Mouse (Mus musculus): Measurements from ENCODE around the gene Ccdc9b. TPM values are rescaled to one million over a fixed set of nuclear protein-coding genes. Genes with fewer than 3 reads are reported as not detected.

Gene Ccdc9b
- 0.28 and 0.39 TPM in 2 replicates for polyA plus RNA-seq (2012; rRNA removed)
- polyA plus RNA-seq (2014; fragmentation: Nextera tagmentation; extraction: Ambion mirVana) = 0.04 and 0.16 TPM in 2 replicates

- TF ChIP-seq EP300 (IDR thresholded peaks at IDR 0.05; ENCODE audit: low read depth) (no peak), CTCF (IDR thresholded peaks at IDR 0.05; ENCODE audit: low read depth) (no peak)
- peak; percentile 49 to 60 (median 51) for DNase-seq (ENCODE audit: low read depth in 3 of 3, low spot score in 3 of 3)
- 22% methylated on average over 29 of the region's 29 CpGs for WGBS (ENCODE audit: insufficient replicate concordance)
- Histone ChIP-seq H3K9me3 (ENCODE audit: control insufficient read depth, low read length) (no peaks in the 10 kb centered on the region), H3K4me1 (replicated peaks; ENCODE audit: control insufficient read depth in 2 of 2, insufficient read depth in 2 of 2, low read length in 1 of 2) (peaks cover 15 to 20% of the 10 kb centered on the region in 2 experiments), H3K9ac (replicated peaks) (peak within 1 kb of the TSS; percentile 44; the same call in 1 of the 2 replicates), H3K27ac (peak within 1 kb of the TSS; percentile 63), H3K27me3 (ENCODE audit: control insufficient read depth, insufficient read depth, low read length) (no peaks in the 10 kb centered on the region), H3K4me3 (ENCODE audit: insufficient read depth in 1 of 2, low read depth in 2 of 2, low read length in 2 of 2) (peak within 1 kb of the TSS; percentile 12 to 34; a peak in 3 of 4 replicates), H3K4me2 (ENCODE audit: low read depth) (peak within 1 kb of the TSS; percentile 68), H3K36me3 (replicated peaks; ENCODE audit: control insufficient read depth, insufficient read depth, low read depth) (no peaks in the 10 kb centered on the region)
- ATAC-seq (ENCODE audit: insufficient read depth) = peak; percentile 81
Measured at GRCm38 (mm10) chr2:118761906-118762783, at the start of gene Ccdc9b. Ccdc9b (minus strand) TSS chr2:118762661.

- H3K4me2 ChIP-seq (ENCODE audit: low read depth) = no peak overlapping the region
- no peak overlapping the region for H3K27ac ChIP-seq
- H3K4me1 ChIP-seq (replicated peaks; ENCODE audit: control insufficient read depth in 2 of 2, insufficient read depth in 2 of 2, low read length in 1 of 2) = peaks cover 20 to 25% of the 10 kb centered on the region in 2 experiments
- H3K27me3 ChIP-seq (ENCODE audit: control insufficient read depth, insufficient read depth, low read length) = no peaks in the 10 kb centered on the region
- no peak for TF ChIP-seq CTCF (IDR thresholded peaks at IDR 0.05; ENCODE audit: low read depth)
- no peak for TF ChIP-seq EP300 (IDR thresholded peaks at IDR 0.05; ENCODE audit: low read depth)
- H3K36me3 ChIP-seq (replicated peaks; ENCODE audit: control insufficient read depth, insufficient read depth, low read depth) = peaks cover 2% of the 10 kb centered on the region; the same call in 1 of the 2 replicates
- WGBS (ENCODE audit: insufficient replicate concordance) = 69% methylated on average over 2 of the region's 2 CpGs
- DNase-seq (ENCODE audit: low read depth in 3 of 3, low spot score in 3 of 3) (no peak), ATAC-seq (ENCODE audit: insufficient read depth) (no peak)
- no peak overlapping the region for H3K4me3 ChIP-seq (ENCODE audit: insufficient read depth in 1 of 2, low read depth in 2 of 2, low read length in 2 of 2)
- H3K9ac ChIP-seq (replicated peaks) = no peak overlapping the region
- no peaks in the 10 kb centered on the region for H3K9me3 ChIP-seq (ENCODE audit: control insufficient read depth, low read length)
Measured at GRCm38 (mm10) chr2:118810861-118811260, 48.4 kb upstream of the Ccdc9b start.

- H3K4me3 ChIP-seq (ENCODE audit: insufficient read depth in 1 of 2, low read depth in 2 of 2, low read length in 2 of 2) = no peak overlapping the region
- H3K9me3 ChIP-seq (ENCODE audit: control insufficient read depth, low read length) = no peaks in the 10 kb centered on the region
- H3K4me1 ChIP-seq (replicated peaks; ENCODE audit: control insufficient read depth in 2 of 2, insufficient read depth in 2 of 2, low read length in 1 of 2) = peaks cover 41 to 46% of the 10 kb centered on the region in 2 experiments
- H3K9ac ChIP-seq (replicated peaks) = no peak overlapping the region
- WGBS (ENCODE audit: insufficient replicate concordance) = 59% methylated on average over 4 of the region's 4 CpGs
- H3K36me3 ChIP-seq (replicated peaks; ENCODE audit: control insufficient read depth, insufficient read depth, low read depth) = no peaks in the 10 kb centered on the region
- H3K27me3 ChIP-seq (ENCODE audit: control insufficient read depth, insufficient read depth, low read length) = no peaks in the 10 kb centered on the region
- no peak overlapping the region for H3K4me2 ChIP-seq (ENCODE audit: low read depth)
- DNase-seq (ENCODE audit: low read depth in 3 of 3, low spot score in 3 of 3) = no peak
- ATAC-seq (ENCODE audit: insufficient read depth) = no peak
- peak overlapping the region; percentile 94 for H3K27ac ChIP-seq
- TF ChIP-seq EP300 (IDR thresholded peaks at IDR 0.05; ENCODE audit: low read depth) (no peak), CTCF (IDR thresholded peaks at IDR 0.05; ENCODE audit: low read depth) (no peak)
Measured at GRCm38 (mm10) chr2:118806860-118807259, 44.4 kb upstream of the Ccdc9b start.

- no peak overlapping the region for H3K4me3 ChIP-seq (ENCODE audit: insufficient read depth in 1 of 2, low read depth in 2 of 2, low read length in 2 of 2)
- DNase-seq (ENCODE audit: low read depth in 3 of 3, low spot score in 3 of 3) (peak in 1 of 3 experiments; percentile 58), ATAC-seq (ENCODE audit: insufficient read depth) (peak; percentile 45)
- peak overlapping the region; percentile 35 for H3K4me2 ChIP-seq (ENCODE audit: low read depth)
- peaks cover 49 to 55% of the 10 kb centered on the region in 2 experiments for H3K4me1 ChIP-seq (replicated peaks; ENCODE audit: control insufficient read depth in 2 of 2, insufficient read depth in 2 of 2, low read length in 1 of 2)
- H3K36me3 ChIP-seq (replicated peaks; ENCODE audit: control insufficient read depth, insufficient read depth, low read depth) = no peaks in the 10 kb centered on the region
- peak overlapping the region; percentile 51; the same call in 1 of the 2 replicates for H3K9ac ChIP-seq (replicated peaks)
- peak; percentile 54; the same call in 1 of the 2 replicates for TF ChIP-seq EP300 (IDR thresholded peaks at IDR 0.05; ENCODE audit: low read depth)
- TF ChIP-seq CTCF (IDR thresholded peaks at IDR 0.05; ENCODE audit: low read depth) = no peak
- 17% methylated on average over 3 of the region's 3 CpGs for WGBS (ENCODE audit: insufficient replicate concordance)
- H3K9me3 ChIP-seq (ENCODE audit: control insufficient read depth, low read length) = no peaks in the 10 kb centered on the region
- H3K27me3 ChIP-seq (ENCODE audit: control insufficient read depth, insufficient read depth, low read length) = no peaks in the 10 kb centered on the region
- H3K27ac ChIP-seq = peak overlapping the region; percentile 94
Measured at GRCm38 (mm10) chr2:118805756-118806155, 43.3 kb upstream of the Ccdc9b start.

- Histone ChIP-seq H3K27ac (peak overlapping the region; percentile 94), H3K27me3 (ENCODE audit: control insufficient read depth, insufficient read depth, low read length) (no peaks in the 10 kb centered on the region), H3K36me3 (replicated peaks; ENCODE audit: control insufficient read depth, insufficient read depth, low read depth) (no peaks in the 10 kb centered on the region), H3K9ac (replicated peaks) (peak overlapping the region; percentile 18), H3K4me2 (ENCODE audit: low read depth) (peak overlapping the region; percentile 35), H3K4me1 (replicated peaks; ENCODE audit: control insufficient read depth in 2 of 2, insufficient read depth in 2 of 2, low read length in 1 of 2) (peaks cover 49 to 59% of the 10 kb centered on the region in 2 experiments), H3K9me3 (ENCODE audit: control insufficient read depth, low read length) (no peaks in the 10 kb centered on the region), H3K4me3 (ENCODE audit: insufficient read depth in 1 of 2, low read depth in 2 of 2, low read length in 2 of 2) (no peak overlapping the region)
- ATAC-seq (ENCODE audit: insufficient read depth) = peak; percentile 21; the same call in 1 of the 2 replicates
- TF ChIP-seq CTCF (IDR thresholded peaks at IDR 0.05; ENCODE audit: low read depth) = no peak
- TF ChIP-seq EP300 (IDR thresholded peaks at IDR 0.05; ENCODE audit: low read depth) = peak; percentile 26; the same call in 1 of the 2 replicates
- no peak for DNase-seq (ENCODE audit: low read depth in 3 of 3, low spot score in 3 of 3)
- WGBS (ENCODE audit: insufficient replicate concordance) = 5% methylated on average over 3 of the region's 3 CpGs
Measured at GRCm38 (mm10) chr2:118805137-118805536, 42.7 kb upstream of the Ccdc9b start.

Data from liver, embryonic 14.5 days (tissue).